Mouse (Mus musculus) thymus, postnatal 4 days (tissue): ENCODE measurements around the gene Ldhb.
A peak's percentile ranks its signal among the peaks of the same experiment; 100 is the strongest.
"Not testable (repeated sequence)": the region's sequence is repeated elsewhere in the genome, so short reads cannot be mapped to it uniquely, and the experiment has no call there.

Experiments
- DNase-seq: peaks from one replicate; pipeline ENCODE4 v3.0.0; 2021

The Ldhb gene

DNA sequence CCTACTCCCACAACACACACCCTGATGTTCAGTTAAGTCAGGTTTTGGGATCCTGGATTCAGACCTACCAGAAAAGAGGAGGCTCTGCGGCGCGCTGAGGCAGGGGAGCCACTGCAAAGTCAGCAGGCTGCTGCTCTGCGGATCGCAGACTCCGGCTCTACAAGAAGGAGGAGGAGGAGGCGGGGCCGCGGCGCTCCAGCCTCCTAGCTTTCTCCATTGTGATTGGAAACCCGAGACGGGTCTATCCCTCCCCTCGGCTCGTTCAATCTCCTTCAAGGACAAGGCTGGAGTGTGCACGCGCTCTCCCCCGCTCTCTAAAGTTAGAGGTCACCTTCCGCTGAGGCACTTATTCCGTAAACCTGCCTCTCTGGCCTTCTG, at the start of gene Ldhb:
Gene Ldhb (minus strand): TSS at position 173 of the 378 bp plus-strand sequence.
- DNase-seq = peak; percentile 89

DNA sequence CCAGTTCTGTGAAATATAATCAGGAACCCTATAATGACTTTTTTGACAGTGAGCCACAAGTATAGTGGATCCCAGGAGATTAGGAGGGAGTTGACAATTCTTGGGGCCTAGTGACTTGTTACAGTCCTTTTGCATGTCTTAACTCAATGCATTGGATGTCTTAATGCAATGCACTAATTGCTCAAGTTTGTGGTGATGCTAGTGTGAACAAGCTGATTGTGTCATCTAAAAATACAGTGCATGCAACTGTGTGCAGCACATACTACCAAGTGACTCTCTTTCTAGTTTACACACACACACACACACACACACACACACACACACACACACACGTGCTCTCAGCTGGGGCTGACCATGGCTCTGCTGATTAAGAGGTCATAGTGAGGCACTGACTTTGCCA, 48.2 kb upstream of the Ldhb start:
- no peak for DNase-seq

DNA sequence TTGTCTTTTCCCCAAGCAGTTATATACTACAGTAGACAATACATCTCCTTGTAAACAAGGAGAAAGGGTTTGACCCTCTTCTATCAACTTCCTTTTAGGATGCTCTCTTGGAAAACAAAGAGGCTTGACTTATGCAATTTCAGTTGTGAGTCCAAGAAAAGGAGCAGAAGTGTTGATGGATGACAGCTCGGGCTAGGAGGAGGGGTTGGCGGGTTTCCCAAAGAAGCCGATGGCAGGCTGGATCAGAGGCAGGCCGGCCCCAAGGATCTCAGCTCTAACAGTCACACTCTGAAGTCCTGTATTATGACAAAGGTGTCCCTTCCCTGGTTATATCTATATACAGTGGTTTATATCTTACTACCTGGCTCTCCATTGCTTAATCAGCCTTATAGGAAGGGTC, 43.7 kb upstream of the Ldhb start:
- no peak for DNase-seq

DNA sequence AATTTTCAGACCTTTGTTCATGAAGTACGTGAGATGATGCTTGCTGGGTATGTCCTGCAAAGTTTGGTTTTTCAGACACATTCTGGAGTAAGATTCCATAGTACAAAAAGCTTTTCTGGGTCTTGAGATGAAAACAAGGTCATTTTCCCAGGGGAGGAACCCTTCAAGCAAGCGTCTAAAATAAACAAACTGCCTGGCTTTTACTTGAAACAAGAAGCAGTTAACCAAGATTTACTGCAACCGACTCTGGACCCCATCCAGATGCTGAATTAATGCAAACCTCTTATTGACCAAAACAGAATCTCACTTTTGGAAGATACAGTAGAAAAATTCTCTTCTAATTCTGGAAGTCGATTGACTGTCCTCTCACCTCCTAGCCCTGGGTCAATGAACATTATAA, 43.1 kb upstream of the Ldhb start:
- no peak for DNase-seq

DNA sequence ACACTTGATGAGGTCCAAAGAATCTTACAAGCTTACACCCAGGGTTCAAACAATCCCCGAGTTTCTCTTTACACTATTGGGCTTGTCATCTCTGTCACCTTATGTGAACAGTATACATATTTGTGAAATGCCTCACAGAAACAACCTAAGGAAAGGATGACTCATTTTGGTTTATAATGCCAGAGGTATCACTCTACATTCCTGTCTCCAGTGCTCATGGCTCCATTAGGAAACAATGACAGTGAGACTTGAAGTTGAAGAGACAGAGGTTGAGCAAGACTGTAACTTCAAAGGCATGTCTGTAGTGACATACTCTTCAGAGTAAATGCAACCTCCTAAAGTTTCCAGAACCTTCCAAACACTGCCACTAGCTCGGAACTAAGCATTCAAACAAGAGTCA, 40.6 kb upstream of the Ldhb start:
- DNase-seq = no peak

DNA sequence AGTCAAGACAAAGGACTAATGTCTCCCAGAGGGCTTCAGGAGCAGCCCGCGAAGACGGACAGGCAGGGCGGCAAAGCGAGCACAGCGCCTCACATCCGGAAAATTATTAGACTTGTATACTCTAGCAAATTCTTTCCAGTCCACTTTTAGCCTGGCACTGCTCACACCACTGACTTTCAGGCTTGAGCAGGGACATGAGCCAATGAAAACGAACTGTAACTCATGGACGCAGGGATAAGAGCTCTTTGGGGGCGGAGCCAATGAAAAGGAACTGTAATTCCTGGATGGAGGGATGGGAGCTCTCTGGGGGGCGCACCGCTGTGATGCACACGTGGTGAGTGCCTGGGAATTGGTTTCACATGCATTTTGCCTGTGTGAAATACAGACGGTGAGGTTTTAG, 37.4 kb upstream of the Ldhb start:
- no peak for DNase-seq

DNA sequence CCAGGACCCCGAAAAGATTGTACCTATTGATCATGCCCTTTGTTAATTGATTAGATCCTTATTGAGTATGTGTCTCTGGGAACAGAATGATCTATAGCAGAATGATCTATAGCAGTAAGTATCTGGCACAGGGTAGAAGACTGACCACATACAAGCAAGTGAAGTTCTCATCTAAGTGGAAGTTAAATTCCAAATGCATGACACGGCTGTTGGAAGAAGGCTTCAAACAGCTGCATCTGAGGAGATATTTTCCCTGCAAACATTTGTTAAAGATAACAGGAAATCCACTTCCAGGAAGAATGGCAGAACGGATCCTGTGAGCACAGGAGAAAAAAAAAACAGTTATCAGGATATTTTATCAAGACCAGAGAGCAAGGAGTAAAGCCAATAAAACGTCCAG, 35.9 kb upstream of the Ldhb start:
- no peak for DNase-seq

DNA sequence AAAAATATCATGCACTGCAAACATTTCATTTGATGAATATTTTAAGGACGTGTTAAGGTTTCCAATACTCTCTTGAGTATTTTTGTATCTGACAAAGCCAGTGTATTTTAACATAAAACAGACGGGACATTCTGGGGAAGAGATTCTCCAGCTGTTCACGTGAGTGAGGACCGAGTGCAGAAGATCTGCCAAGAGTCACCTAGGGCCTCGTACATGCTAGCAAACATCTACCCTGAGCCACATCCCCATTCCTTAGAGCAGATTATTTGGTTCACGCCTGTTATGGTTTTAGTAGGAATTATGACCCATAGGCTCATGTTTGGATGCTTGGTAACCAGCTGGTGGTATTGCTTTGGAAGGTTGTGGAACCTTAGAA, 35.0 kb upstream of the Ldhb start:
- DNase-seq = no peak

DNA sequence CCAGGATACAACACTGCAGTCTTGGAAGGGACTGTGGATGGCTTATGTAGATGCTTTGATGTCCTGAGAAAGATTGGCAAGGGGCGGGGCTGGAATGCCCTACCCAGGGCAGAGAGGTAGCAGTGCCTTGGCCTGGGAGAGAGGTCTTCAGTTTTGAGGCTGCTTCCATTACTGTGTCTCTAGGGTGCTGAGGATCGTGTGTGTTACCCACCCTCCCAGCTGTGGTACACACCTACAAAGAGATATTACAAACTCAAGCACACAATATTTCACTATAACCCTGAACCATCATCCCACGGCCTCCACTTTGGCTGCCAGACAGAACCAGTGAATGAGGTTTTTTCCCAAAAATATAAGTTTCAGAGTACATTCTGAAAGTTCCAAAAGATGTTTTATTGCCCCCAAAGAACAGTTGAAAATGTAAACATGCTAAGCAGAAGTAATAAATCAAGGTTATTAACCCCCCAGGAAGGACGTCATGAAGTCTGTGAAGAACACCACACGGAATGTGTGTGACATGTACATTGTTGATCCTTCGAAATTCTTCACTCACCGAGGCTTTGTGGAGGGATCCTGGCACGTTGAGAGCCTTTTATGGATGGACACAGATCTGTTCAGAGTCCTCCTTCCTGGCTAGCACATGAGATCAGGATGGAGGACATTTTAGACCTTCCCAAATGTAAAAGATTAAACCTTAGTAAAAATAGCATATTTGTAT, 34.5 kb upstream of the Ldhb start:
- DNase-seq = no peak

DNA sequence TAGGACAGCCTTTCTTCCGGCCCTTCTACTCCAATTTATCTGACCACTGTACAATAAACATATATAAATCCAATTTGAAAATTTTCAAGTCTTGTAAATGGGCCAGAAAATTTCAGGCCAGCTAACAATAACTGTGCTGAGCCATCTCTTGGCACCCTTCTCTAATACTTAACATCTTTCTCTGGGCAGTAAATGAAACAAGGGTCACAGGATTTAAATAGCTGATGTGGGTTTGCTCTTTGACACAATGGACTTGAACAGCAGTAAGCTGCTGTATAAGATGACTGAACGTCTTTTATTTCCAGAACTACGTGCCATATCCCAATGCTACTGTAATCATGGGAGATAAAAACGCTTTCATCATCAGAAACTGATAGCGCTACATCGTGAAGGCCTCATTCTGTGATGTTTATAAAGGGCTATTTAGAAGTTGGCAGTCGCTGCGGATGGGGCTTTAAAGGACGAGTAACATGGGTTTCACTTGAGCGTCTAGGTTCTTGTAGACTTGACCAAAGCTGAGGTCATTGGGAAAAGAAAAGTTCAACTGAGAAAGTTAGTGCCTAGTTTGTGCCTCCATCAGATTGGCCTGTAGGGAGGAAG, 32.9 kb upstream of the Ldhb start:
- no peak for DNase-seq

DNA sequence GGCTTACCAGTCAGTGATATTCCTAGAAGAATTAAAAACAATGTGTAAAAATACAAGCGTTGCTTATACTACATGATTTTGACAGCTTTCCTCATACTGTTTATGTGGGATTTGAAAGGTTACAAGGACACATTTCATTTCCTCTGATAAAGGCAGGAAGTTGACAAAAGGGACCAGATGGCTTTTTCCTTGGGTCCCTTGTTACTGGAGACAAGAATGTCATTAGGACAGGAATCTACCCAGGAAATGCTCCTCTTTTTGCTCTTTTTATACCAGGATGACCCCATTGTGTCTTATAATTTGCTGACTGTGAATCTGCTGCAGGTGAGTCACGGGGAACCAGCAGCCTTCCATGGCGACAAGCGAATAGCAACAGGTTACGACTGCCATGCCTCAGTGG, 32.4 kb upstream of the Ldhb start:
- no peak for DNase-seq

DNA sequence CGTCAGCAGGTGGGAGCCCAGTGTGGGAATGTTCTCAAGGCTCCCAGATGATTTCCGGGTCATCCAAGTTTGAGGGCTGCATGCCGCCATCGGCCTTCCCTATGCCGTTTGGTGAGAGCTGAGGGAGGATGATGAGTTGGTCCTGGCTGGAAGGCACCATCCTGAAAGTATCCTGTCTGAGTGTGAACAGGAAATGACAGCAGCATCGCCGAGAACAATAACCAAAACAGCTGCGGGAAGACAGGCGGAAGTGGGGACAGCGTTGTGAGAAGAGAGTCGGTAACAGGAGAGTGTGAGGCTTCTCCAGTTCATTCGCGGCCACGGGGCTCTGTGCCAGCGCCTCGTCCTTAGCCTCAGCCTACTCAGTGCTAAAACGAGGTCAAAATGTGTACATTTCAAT, 30.7 kb upstream of the Ldhb start:
- DNase-seq = peak; percentile 75

DNA sequence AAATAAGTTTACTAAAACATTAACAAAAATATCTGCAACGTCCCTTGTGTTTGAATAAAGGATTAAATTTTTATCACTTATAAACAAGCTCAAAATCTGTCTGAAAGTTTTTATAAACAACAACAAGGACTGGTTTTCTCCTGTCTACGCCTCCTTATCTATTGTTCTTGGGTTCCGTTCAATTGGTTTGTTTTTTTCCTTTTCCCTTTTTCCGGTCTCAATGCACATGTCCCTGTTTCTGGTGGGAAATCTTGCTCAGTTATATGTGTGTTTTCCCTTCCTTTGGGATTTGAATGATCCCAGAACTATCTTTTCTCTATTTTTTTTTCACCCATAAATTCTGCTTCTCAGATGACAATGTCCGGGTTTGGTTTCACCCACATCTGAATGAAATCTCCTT, 25.7 kb upstream of the Ldhb start:
- no peak for DNase-seq

DNA sequence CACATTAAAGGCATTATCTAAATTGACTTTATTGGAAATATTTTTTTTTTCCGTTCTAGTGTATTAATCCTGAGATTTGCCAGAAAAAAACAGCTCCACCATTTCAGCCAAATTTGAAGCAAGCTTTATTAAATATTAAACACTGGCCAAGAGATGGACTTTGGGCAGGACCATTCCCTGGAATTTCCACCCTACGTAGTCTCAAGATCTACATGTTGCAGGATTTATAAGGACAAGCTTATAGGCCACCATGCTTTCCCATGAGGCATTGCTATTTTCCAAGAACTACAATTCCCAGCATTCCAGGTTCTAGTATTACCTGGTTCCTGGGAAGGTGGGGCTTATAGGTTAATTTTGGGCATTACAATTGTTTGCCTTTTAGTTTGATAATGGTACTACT, 24.9 kb upstream of the Ldhb start:
- DNase-seq = no peak

DNA sequence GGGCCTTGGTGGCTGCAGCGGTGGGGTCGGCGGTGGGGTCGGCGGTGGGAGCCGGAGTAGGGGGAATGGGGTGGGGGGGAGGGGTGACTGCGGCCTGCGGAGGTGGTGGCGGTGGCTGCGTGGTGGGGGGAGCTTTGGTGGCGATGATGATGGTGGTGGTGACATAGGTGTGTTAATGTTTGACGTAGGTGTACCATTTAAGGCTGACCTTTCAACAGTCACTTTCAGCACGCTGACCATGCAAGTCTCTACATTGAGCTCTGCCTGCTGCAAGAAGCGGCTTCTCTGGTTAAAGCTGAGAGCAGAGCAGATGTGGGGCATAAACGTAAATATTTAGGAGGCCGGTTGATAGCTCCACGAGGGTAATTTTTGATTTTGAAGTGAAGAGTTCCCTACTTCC, 24.4 kb upstream of the Ldhb start:
- no peak for DNase-seq

DNA sequence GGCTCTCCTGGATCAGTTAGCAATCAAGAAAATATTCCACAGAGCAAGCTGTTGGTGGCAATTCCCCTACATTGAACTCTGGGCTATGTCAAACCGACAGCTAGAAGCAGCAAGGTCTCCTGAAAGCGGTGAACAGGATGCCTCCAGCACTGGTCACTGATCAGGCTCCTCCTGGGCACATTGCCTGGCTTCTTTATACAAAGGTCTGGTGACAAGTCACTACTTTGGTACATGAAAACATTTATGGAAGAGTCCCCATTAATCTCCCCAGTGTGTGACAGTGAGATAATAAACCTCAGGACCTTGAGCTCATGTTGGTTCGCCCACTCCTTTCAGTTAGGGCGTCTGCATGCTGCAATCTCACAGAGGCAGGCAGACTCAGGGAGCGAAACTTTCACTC, 22.6 kb upstream of the Ldhb start:
- no peak for DNase-seq

DNA sequence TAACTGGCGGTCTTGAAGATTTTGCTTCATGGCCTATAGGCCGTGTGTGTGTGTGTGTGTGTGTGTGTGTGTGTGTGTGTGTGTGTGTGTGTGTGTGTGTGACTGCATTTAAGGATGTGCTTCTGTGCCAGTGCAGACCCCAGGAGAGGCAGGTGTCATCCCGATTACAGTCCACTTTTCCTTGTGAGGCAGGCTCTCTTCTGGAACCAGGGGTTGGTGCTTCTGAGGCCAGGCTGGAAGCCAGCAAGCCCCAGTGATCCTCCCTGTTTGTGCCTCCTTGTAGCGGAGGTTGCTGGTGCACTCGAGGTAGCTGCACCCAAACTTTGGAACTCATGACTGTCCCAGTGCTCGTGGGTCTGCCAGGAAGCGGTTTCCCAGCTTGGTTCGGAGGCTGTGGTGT, 21.9 kb upstream of the Ldhb start:
- no peak for DNase-seq

DNA sequence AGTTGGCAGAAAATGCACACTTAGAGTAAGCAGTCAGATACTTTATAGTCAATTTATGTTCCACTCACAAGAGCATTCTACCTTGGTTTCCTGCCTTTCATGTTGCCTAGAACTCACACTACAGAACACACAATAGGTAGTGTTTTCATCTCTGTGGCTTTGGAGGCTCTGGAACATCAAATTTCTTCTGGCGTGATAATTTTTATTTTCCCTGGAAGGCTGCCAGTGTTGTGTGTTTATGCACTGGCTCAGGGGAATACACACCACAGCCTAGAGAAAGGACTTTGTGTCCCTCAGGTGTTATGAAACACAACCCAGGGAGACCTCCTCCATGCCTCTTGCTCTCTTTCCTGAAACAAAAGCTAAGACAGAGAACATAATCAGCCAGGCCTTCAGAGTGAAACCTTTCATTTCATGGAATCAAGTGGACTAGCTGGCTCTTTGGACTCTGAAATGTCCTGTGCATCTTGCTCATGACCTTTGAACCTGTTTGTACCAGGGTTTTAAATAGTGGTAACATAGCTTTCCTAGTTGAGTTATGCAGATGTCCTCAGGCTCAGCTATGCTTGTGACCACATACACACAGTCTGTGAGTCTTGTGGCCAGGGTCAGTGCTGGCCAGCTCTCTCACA, 20.3 kb upstream of the Ldhb start:
- no peak for DNase-seq

DNA sequence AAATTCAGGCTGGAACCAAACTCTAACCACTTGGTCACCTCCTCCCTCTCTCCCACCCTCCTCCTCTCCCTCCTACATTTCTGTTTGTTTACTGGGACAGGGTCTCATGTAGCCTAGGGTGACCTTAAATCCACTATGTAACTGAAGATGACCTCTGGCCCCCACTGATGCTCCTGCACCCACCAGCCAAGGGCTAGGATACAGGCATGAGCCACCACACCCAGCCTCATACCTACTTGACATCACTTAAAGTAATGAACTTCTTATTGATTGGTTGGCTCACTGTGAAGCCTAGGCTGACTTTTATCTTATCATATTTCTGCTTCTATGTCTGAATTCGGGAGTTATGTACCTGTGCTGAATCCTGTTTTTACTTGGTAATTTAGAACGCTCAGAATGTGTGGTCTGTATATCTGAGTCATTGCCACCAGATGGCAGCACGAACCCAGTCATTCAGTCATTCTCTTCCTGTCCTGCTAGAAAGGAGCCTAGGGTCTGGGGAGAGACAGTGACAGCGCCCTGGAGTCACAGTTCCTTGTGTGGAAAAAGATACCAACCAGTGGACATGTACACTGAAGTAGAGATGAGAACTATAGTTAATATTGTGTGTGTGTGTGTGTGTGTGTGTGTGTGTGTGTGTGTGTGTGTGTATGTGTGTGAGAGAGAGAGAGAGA, 17.0 kb upstream of the Ldhb start:
- peak; percentile 87 for DNase-seq

DNA sequence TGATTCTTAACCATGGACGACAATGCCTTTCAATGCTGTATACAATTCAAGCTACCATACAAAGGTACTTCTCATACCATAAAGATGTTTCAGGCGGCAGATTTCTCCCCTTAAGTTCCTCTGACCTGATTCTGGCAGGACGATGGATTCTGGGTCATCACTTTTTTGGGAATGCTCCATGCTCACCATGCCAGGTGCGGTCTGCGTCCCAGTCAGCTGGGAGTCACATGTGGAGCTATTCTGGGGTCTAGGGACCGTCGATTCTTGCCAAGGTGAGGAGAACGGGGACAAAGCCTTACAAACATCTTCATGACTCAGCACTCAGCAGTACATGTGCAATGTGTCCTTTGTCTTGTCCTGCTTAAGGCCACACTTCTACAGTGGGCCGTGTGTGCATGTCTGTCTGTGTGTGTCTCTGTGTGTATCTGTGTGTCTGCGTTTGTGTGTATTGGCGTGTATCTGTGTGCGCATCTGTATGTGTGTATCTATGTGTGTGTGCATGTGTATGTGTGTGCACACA, 13.9 kb upstream of the Ldhb start:
- DNase-seq = no peak

DNA sequence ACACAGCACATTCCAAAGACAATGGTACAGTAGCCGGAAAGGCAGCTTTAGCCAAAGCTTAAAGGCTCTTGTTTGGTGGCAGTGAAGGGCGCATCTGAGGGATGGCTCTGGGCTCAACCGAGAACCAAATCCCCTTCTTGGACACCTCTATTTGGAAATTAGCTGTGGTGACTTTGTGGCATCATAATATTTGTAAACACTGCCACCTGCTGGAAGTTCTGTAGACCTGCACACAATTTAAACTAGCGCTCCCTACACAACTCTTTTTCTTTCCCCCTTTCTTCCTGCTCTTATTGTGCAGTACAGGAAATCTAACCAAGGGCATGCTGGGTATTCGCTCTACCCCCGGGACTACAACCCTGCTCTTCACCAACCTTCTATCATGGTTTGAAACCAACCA, 11.4 kb upstream of the Ldhb start:
- peak; percentile 31 for DNase-seq

DNA sequence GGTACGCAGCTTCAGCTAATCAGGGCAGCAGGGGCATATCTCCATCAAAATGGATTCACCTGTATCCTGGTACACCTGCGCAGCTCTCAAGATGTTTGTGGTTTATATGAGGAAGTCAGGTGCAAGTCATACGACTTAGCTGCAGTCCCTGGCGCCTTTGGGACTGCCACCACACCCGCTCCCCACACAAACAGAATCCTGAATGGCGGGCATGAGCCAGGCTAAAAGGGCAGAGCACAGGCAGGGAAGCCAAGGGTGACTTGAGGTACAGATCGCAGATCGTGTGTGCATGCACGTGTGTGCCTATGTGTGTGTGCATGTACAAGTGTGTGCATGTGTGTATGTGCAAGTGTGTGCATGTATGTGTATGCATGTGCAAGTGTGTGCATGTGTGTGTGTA, 7.6 kb upstream of the Ldhb start:
- not testable (repeated sequence) for DNase-seq

DNA sequence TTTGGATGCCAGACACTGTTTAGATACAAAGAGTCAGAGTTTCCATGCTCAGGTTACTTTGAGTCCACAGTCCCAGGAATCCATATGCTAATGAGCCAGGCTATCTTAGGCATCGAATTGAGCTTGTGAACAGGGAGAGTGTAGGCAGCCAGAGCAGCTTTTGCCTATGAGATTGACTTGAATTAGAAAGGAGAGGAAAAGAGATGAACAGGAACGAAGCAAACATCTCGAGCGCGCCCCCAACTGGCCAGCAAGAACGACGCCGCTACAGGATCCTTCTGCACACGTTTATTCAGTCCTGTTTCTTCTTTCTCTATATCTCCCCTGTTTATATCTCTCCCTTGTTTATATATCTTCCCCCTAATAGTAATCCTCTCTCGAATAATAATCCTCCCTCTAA, 7.2 kb upstream of the Ldhb start:
- DNase-seq = peak; percentile 88

DNA sequence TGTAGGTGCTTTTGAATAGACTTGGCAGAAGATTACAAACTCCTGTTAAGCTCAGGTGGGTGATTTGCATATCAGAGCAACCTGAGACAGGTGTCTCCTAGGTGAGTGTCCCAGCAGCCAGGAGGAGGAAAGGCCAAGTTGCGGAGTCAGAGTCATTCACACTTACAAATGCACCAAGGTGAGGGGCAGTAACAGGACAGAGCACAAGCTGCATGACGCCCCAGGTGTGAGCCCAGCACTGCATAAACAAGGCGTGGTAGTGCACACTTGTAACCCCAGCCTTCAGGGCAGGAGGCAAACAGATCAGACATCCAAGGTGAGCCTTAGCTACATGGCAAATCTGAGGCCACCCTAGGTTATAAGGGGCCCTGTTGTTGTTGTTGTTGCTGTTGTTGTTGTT, 5.1 kb upstream of the Ldhb start:
- no peak for DNase-seq
